Mouse (Mus musculus) forebrain, embryonic 14.5 days (tissue): ENCODE measurements around the gene Txk. TPM values are rescaled to one million over a fixed set of nuclear protein-coding genes. Genes with fewer than 3 reads are reported as not detected.

Experiments used
- ATAC-seq: fragments of 200-750 bp; cut with Nextera tagmentation; 2 replicates; pipeline ENCODE4 v1.8.0; 2017; ENCODE audit warnings: mild to moderate bottlenecking, moderate library complexity
- DNase-seq: peaks from one replicate; pipeline ENCODE4 v3.0.0-alpha.2; 2015; ENCODE audit warnings: low spot score
- H3K27ac ChIP-seq: fragments of 300-500 bp; sonication (generic); 2 replicates; pipeline ENCODE4 v1.5.1; 2014; ENCODE audit warnings: low read depth, mild to moderate bottlenecking, control low read depth, low read length, moderate library complexity
- H3K27me3 ChIP-seq: fragments of 300-500 bp; sonication (generic); replicated peaks from 2 replicates; pipeline ENCODE4 v1.6.1; 2014; ENCODE audit warnings: low read length, control low read depth, mixed read lengths; ENCODE audit not compliant: control insufficient read depth, insufficient read depth
- H3K36me3 ChIP-seq: fragments of 300-500 bp; sonication (generic); 2 replicates; pipeline ENCODE4 v1.6.1; 2014; ENCODE audit warnings: low read length, control low read depth; ENCODE audit not compliant: control insufficient read depth, insufficient read depth
- H3K4me1 ChIP-seq: fragments of 300-500 bp; sonication (generic); 2 replicates; pipeline ENCODE4 v1.6.1; 2014; ENCODE audit warnings: antibody characterized with exemption, low read length, control low read depth; ENCODE audit not compliant: control insufficient read depth, insufficient read depth
- H3K4me2 ChIP-seq: fragments of 300-500 bp; sonication (generic); 2 replicates; pipeline ENCODE4 v1.6.1; 2014; ENCODE audit warnings: mild to moderate bottlenecking, control low read depth, low read length
- H3K4me3 ChIP-seq: fragments of 300-500 bp; sonication (generic); 2 replicates; pipeline ENCODE4 v1.5.1; 2014; ENCODE audit warnings: low read depth, low read length, control low read depth
- H3K9ac ChIP-seq: fragments of 300-500 bp; sonication (generic); 2 replicates; pipeline ENCODE4 v1.6.1; 2014; ENCODE audit warnings: mild to moderate bottlenecking, low read length, control low read depth, moderate library complexity
- H3K9me3 ChIP-seq: fragments of 300-500 bp; sonication (generic); replicated peaks from 2 replicates; pipeline ENCODE4 v1.6.1; 2016; ENCODE audit warnings: low read length, control low read depth, mixed read lengths; ENCODE audit not compliant: control insufficient read depth
- WGBS: fragments of 180-500 bp; shearing (Covaris S2); extraction: QIAGEN DNeasy Blood & Tissue Kit; methylation state at CpG from one replicate; pipeline ENCODE4 v1.1.7; 2014; 5-methylcytosine and 5-hydroxymethylcytosine counted together
- polyA plus RNA-seq: library from polyadenylated mRNA; unstranded; fragments of >200 nt; fragmentation: Nextera tagmentation; extraction: Ambion mirVana; gene quantifications from 2 replicates; pipeline ENCODE4 v1.2.1, GENCODE M21; 2014

Gene Txk
- polyA plus RNA-seq, 1 experiment from 2014 or later, result not detected

GRCm38 (mm10) chr5:72696491-72696890, 56.1 kb downstream of the Txk start:
- Histone ChIP-seq H3K36me3 (no peaks in the 10 kb centered on the region), H3K9ac (no peak overlapping the region), H3K4me3 (no peak overlapping the region), H3K9me3 (no peaks in the 10 kb centered on the region), H3K27me3 (no peaks in the 10 kb centered on the region), H3K27ac (no peak overlapping the region), H3K4me2 (no peak overlapping the region), H3K4me1 (no peaks in the 10 kb centered on the region; the same call in 1 of the 2 replicates)
- 81% methylated on average over 13 of the region's 13 CpGs for WGBS
- DNase-seq, result peak; percentile 21
- ATAC-seq, result no peak; the same call in 1 of the 2 replicates

- Histone ChIP-seq H3K27me3 (no peaks in the 10 kb centered on the region), H3K27ac (no peak overlapping the region), H3K4me3 (no peak overlapping the region), H3K36me3 (no peaks in the 10 kb centered on the region), H3K4me2 (no peak overlapping the region), H3K9me3 (no peaks in the 10 kb centered on the region), H3K4me1 (no peaks in the 10 kb centered on the region; the same call in 1 of the 2 replicates), H3K9ac (no peak overlapping the region)
- DNase-seq, result no peak
- ATAC-seq, result no peak
- WGBS, result 82% methylated on average over 2 of the region's 2 CpGs
Measured at GRCm38 (mm10) chr5:72694684-72695083, 57.9 kb downstream of the Txk start.

GRCm38 (mm10) chr5:72690516-72690915, 62.1 kb downstream of the Txk start:
- WGBS, result 84% methylated on average over 5 of the region's 5 CpGs
- H3K9ac ChIP-seq, result no peak overlapping the region
- H3K36me3 ChIP-seq, result no peaks in the 10 kb centered on the region
- no peaks in the 10 kb centered on the region for H3K9me3 ChIP-seq
- ATAC-seq (no peak), DNase-seq (no peak)
- no peaks in the 10 kb centered on the region for H3K27me3 ChIP-seq
- H3K4me3 ChIP-seq, result no peak overlapping the region
- no peaks in the 10 kb centered on the region for H3K4me1 ChIP-seq
- no peak overlapping the region for H3K4me2 ChIP-seq
- H3K27ac ChIP-seq, result no peak overlapping the region

- 89% methylated on average over 7 of the region's 7 CpGs for WGBS
- Histone ChIP-seq H3K4me3 (no peak overlapping the region), H3K9ac (no peak overlapping the region), H3K9me3 (no peaks in the 10 kb centered on the region), H3K27me3 (no peaks in the 10 kb centered on the region), H3K4me2 (no peak overlapping the region), H3K4me1 (no peaks in the 10 kb centered on the region), H3K36me3 (no peaks in the 10 kb centered on the region), H3K27ac (no peak overlapping the region)
- DNase-seq (peak; percentile 56), ATAC-seq (no peak)
Measured at GRCm38 (mm10) chr5:72689556-72689955, 63.0 kb downstream of the Txk start.

- no peak overlapping the region for H3K4me2 ChIP-seq
- no peaks in the 10 kb centered on the region for H3K4me1 ChIP-seq
- no peak for DNase-seq
- H3K36me3 ChIP-seq, result no peaks in the 10 kb centered on the region
- ATAC-seq, result no peak
- no peaks in the 10 kb centered on the region for H3K9me3 ChIP-seq
- H3K9ac ChIP-seq, result no peak overlapping the region
- no peak overlapping the region for H3K27ac ChIP-seq
- WGBS, result 90% methylated on average over 6 of the region's 6 CpGs
- H3K4me3 ChIP-seq, result no peak overlapping the region
- H3K27me3 ChIP-seq, result no peaks in the 10 kb centered on the region
Measured at GRCm38 (mm10) chr5:72681451-72681850, 71.1 kb downstream of the Txk start.

- WGBS, result 78% methylated on average over 9 of the region's 9 CpGs
- Histone ChIP-seq H3K4me2 (no peak overlapping the region), H3K36me3 (no peaks in the 10 kb centered on the region), H3K9me3 (no peaks in the 10 kb centered on the region), H3K27me3 (no peaks in the 10 kb centered on the region), H3K27ac (no peak overlapping the region), H3K4me3 (no peak overlapping the region), H3K4me1 (peaks cover 5% of the 10 kb centered on the region; the same call in 1 of the 2 replicates), H3K9ac (no peak overlapping the region)
- DNase-seq, result no peak
- ATAC-seq, result no peak
Measured at GRCm38 (mm10) chr5:72674994-72675542, 77.5 kb downstream of the Txk start.

- no peak overlapping the region for H3K4me2 ChIP-seq
- H3K4me1 ChIP-seq, result peaks cover 5% of the 10 kb centered on the region; the same call in 1 of the 2 replicates
- 24% methylated on average over 8 of the region's 8 CpGs for WGBS
- H3K9ac ChIP-seq, result no peak overlapping the region
- peak; percentile 64 for DNase-seq
- no peak overlapping the region for H3K27ac ChIP-seq
- H3K36me3 ChIP-seq, result no peaks in the 10 kb centered on the region
- no peaks in the 10 kb centered on the region for H3K27me3 ChIP-seq
- no peak overlapping the region for H3K4me3 ChIP-seq
- peak; percentile 72; the same call in 1 of the 2 replicates for ATAC-seq
- no peaks in the 10 kb centered on the region for H3K9me3 ChIP-seq
Measured at GRCm38 (mm10) chr5:72671017-72671699, 81.4 kb downstream of the Txk start.

GRCm38 (mm10) chr5:72668351-72668750, 84.2 kb downstream of the Txk start:
- H3K4me2 ChIP-seq, result no peak overlapping the region
- ATAC-seq (no peak), DNase-seq (no peak)
- H3K9me3 ChIP-seq, result no peaks in the 10 kb centered on the region
- H3K9ac ChIP-seq, result no peak overlapping the region
- H3K4me3 ChIP-seq, result no peak overlapping the region
- H3K36me3 ChIP-seq, result no peaks in the 10 kb centered on the region
- no peak overlapping the region for H3K27ac ChIP-seq
- H3K4me1 ChIP-seq, result peaks cover 5% of the 10 kb centered on the region; the same call in 1 of the 2 replicates
- WGBS, result 88% methylated on average over 9 of the region's 9 CpGs
- H3K27me3 ChIP-seq, result no peaks in the 10 kb centered on the region

- no peak overlapping the region for H3K9ac ChIP-seq
- no peak for ATAC-seq
- no peak overlapping the region for H3K4me2 ChIP-seq
- H3K27ac ChIP-seq, result no peak overlapping the region
- H3K4me1 ChIP-seq, result peaks cover 3% of the 10 kb centered on the region; the same call in 1 of the 2 replicates
- DNase-seq, result no peak
- 62% methylated on average over 7 of the region's 7 CpGs for WGBS
- H3K27me3 ChIP-seq, result no peaks in the 10 kb centered on the region
- no peaks in the 10 kb centered on the region for H3K9me3 ChIP-seq
- H3K36me3 ChIP-seq, result no peaks in the 10 kb centered on the region
- H3K4me3 ChIP-seq, result no peak overlapping the region
Measured at GRCm38 (mm10) chr5:72666428-72666827, 86.1 kb downstream of the Txk start.
